Mouse (Mus musculus) heart, embryonic 12.5 days (tissue): Measurements from ENCODE around the gene Tfcp2l1. TPM values are rescaled to one million over a fixed set of nuclear protein-coding genes. Genes with fewer than 3 reads are reported as not detected.

Experiments used
- ATAC-seq: fragments of 200-750 bp; cut with Nextera tagmentation; 2 replicates; pipeline ENCODE4 v1.8.0; 2017; ENCODE audit warnings: moderate TSS enrichment, moderate library complexity; ENCODE audit not compliant: insufficient number of reproducible peaks, low FRiP score
- H3K27ac ChIP-seq: fragments of 300-500 bp; sonication (generic); 2 replicates; pipeline ENCODE4 v1.5.1; 2016; ENCODE audit warnings: mild to moderate bottlenecking, moderate library complexity; ENCODE audit not compliant: poor library complexity, severe bottlenecking
- H3K27me3 ChIP-seq: fragments of 300-500 bp; sonication (generic); replicated peaks from 2 replicates; pipeline ENCODE4 v1.6.1; 2016; ENCODE audit warnings: mild to moderate bottlenecking, moderate library complexity
- H3K36me3 ChIP-seq: fragments of 300-500 bp; sonication (generic); 2 replicates; pipeline ENCODE4 v1.6.1; 2016; ENCODE audit warnings: mild to moderate bottlenecking, moderate library complexity
- H3K4me1 ChIP-seq: fragments of 300-500 bp; sonication (generic); replicated peaks from 2 replicates; pipeline ENCODE4 v1.6.1; 2016; ENCODE audit warnings: mild to moderate bottlenecking
- H3K4me2 ChIP-seq: fragments of 300-500 bp; sonication (generic); 2 replicates; pipeline ENCODE4 v1.6.1; 2016; ENCODE audit warnings: mild to moderate bottlenecking, moderate library complexity
- H3K4me3 ChIP-seq: fragments of 300-500 bp; sonication (generic); 2 replicates; pipeline ENCODE4 v1.5.1; 2016; ENCODE audit warnings: mild to moderate bottlenecking
- H3K9ac ChIP-seq: fragments of 300-500 bp; sonication (generic); 2 replicates; pipeline ENCODE4 v1.6.1; 2016; ENCODE audit warnings: mild to moderate bottlenecking, moderate library complexity
- H3K9me3 ChIP-seq: fragments of 300-500 bp; sonication (generic); replicated peaks from 2 replicates; pipeline ENCODE4 v1.6.1; 2016; ENCODE audit warnings: mild to moderate bottlenecking, moderate library complexity
- WGBS: fragments of 180-500 bp; shearing (Covaris S2); methylation state at CpG from one replicate; pipeline ENCODE4 v1.1.7; 2016; 5-methylcytosine and 5-hydroxymethylcytosine counted together
- polyA plus RNA-seq: library from polyadenylated mRNA; unstranded; fragments of >200 nt; fragmentation: Nextera tagmentation; extraction: Ambion mirVana; gene quantifications from 2 replicates; pipeline ENCODE4 v1.2.1, GENCODE M21; 2016

The Tfcp2l1 gene
- polyA plus RNA-seq, 1 experiment from 2014 or later, result 1.7 TPM

GRCm38 (mm10) chr1:118699118-118699890 lies 71.6 kb downstream of the Tfcp2l1 start:
- Histone ChIP-seq H3K27ac (no peak overlapping the region), H3K4me2 (no peak overlapping the region), H3K36me3 (no peaks in the 10 kb centered on the region), H3K4me3 (no peak overlapping the region), H3K27me3 (no peaks in the 10 kb centered on the region), H3K9ac (no peak overlapping the region), H3K9me3 (no peaks in the 10 kb centered on the region), H3K4me1 (no peaks in the 10 kb centered on the region)
- WGBS, result 60% methylated on average over 6 of the region's 6 CpGs
- ATAC-seq, result no peak

DNA sequence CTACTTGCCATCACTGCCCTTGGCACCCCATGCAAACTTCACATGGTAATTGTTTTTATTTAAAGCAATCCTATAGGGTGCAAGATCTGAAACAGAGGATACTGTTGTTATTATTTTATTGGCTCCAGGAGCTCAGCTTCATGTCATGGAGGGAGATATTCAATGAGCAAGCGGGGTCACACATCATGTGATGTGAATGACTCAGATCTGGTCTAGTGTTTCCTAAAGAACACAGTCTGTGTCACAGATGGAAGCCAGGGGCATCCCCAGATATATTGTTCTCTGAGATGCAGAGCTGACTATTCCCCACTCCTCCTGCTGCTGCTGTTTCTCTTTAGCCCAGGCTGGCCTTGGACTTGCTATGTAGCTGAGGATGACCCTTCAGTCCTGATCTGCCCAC lies 72.2 kb downstream of the Tfcp2l1 start:
- ATAC-seq, result no peak
- no peak overlapping the region for H3K4me2 ChIP-seq
- no peak overlapping the region for H3K9ac ChIP-seq
- H3K4me1 ChIP-seq, result no peaks in the 10 kb centered on the region
- WGBS, result 89% methylated on average over 1 of the region's 1 CpGs
- no peaks in the 10 kb centered on the region for H3K36me3 ChIP-seq
- no peaks in the 10 kb centered on the region for H3K27me3 ChIP-seq
- no peak overlapping the region for H3K4me3 ChIP-seq
- no peak overlapping the region for H3K27ac ChIP-seq
- H3K9me3 ChIP-seq, result no peaks in the 10 kb centered on the region

DNA sequence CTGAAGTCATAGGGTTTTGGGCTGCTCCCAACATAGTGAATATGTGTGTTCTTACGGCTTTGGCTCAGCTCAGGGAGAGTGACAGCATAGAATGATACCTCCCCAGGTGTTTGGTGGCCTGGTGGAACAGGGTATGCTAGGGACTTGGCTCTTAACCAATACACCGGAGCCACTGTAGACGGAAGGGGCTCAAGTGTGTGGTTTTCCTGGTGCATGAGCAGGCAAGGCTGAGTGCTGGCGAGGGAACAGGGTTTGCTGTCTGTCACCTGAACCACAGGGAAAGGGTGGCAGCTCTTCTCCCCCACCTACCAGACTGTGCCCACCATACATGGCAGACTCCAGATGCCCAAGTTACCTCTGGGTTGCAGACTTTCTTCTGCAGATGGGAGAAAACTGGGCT lies 83.9 kb downstream of the Tfcp2l1 start:
- ATAC-seq, result no peak
- Histone ChIP-seq H3K27me3 (no peaks in the 10 kb centered on the region), H3K4me1 (no peaks in the 10 kb centered on the region), H3K9me3 (peaks cover 3% of the 10 kb centered on the region; the same call in 1 of the 2 replicates), H3K27ac (no peak overlapping the region), H3K36me3 (no peaks in the 10 kb centered on the region), H3K4me2 (no peak overlapping the region), H3K9ac (no peak overlapping the region), H3K4me3 (no peak overlapping the region)
- 76% methylated on average over 4 of the region's 4 CpGs for WGBS

- no peak overlapping the region for H3K4me3 ChIP-seq
- no peak overlapping the region for H3K9ac ChIP-seq
- H3K27ac ChIP-seq, result no peak overlapping the region
- H3K36me3 ChIP-seq, result no peaks in the 10 kb centered on the region
- H3K4me2 ChIP-seq, result no peak overlapping the region
- 48% methylated on average over 1 of the region's 1 CpGs for WGBS
- ATAC-seq, result no peak
- peaks cover 3% of the 10 kb centered on the region; the same call in 1 of the 2 replicates for H3K9me3 ChIP-seq
- no peaks in the 10 kb centered on the region for H3K4me1 ChIP-seq
- no peaks in the 10 kb centered on the region; the same call in 1 of the 2 replicates for H3K27me3 ChIP-seq
These were observed 88.5 kb downstream of the Tfcp2l1 start for GRCm38 (mm10) chr1:118716225-118716624.

GRCm38 (mm10) chr1:118718055-118718454 lies 90.3 kb downstream of the Tfcp2l1 start:
- no peaks in the 10 kb centered on the region for H3K36me3 ChIP-seq
- WGBS, result 65% methylated on average over 6 of the region's 6 CpGs
- H3K27ac ChIP-seq, result no peak overlapping the region
- H3K9ac ChIP-seq, result no peak overlapping the region
- no peaks in the 10 kb centered on the region; the same call in 1 of the 2 replicates for H3K27me3 ChIP-seq
- peaks cover 3% of the 10 kb centered on the region; the same call in 1 of the 2 replicates for H3K9me3 ChIP-seq
- H3K4me2 ChIP-seq, result no peak overlapping the region
- no peak overlapping the region for H3K4me3 ChIP-seq
- no peaks in the 10 kb centered on the region for H3K4me1 ChIP-seq
- no peak for ATAC-seq

- WGBS, result 67% methylated on average over 2 of the region's 2 CpGs
- no peak for ATAC-seq
- Histone ChIP-seq H3K4me2 (no peak overlapping the region), H3K9me3 (peaks cover under 1% of the 10 kb centered on the region; the same call in 1 of the 2 replicates), H3K4me1 (no peaks in the 10 kb centered on the region), H3K36me3 (no peaks in the 10 kb centered on the region), H3K27me3 (peaks cover 2% of the 10 kb centered on the region; the same call in 1 of the 2 replicates), H3K4me3 (no peak overlapping the region), H3K27ac (no peak overlapping the region), H3K9ac (no peak overlapping the region)
These were observed 92.0 kb downstream of the Tfcp2l1 start for GRCm38 (mm10) chr1:118719699-118720098.

DNA sequence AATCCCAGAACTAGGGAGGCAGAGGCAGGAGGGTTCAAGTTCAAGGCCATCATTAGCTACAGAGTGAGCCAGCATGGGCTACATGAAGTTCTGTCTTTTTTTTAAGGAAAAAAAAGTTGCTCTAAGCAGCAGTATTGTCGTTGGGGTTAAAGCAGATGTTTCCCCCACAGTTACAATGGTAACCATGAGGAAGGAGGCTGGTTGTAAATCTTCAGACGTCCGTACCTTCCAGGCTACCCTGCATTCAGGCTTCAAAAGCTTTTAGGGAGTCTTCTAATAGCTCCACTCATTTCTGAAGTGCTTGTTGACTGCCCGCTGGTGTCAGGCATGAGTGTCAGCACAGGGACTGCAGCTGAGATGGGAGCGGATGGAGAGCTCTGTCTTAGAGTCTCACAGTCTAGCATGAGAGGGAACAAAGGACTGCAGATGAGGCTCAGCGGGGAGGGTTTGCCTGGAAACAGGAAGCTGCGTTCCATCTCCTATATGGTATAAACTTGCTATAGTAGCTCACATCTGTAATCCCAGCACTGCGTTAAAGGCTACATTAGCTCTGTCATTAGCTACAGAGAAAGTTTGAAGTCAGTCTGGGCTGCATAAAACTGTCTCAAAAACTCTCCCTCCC lies 92.8 kb downstream of the Tfcp2l1 start:
- H3K27ac ChIP-seq, result no peak overlapping the region
- peaks cover 2% of the 10 kb centered on the region; the same call in 1 of the 2 replicates for H3K27me3 ChIP-seq
- H3K4me3 ChIP-seq, result no peak overlapping the region
- no peak for ATAC-seq
- H3K9me3 ChIP-seq, result no peaks in the 10 kb centered on the region
- H3K9ac ChIP-seq, result no peak overlapping the region
- no peaks in the 10 kb centered on the region for H3K36me3 ChIP-seq
- H3K4me2 ChIP-seq, result no peak overlapping the region
- 40% methylated on average over 8 of the region's 8 CpGs for WGBS
- no peaks in the 10 kb centered on the region for H3K4me1 ChIP-seq

- Histone ChIP-seq H3K27ac (no peak overlapping the region), H3K27me3 (0 out of 2 replicates have a peak, but pooled peaks cover 2% of the 10 kb centered on the region), H3K4me3 (no peak overlapping the region), H3K4me2 (no peak overlapping the region), H3K36me3 (no peaks in the 10 kb centered on the region), H3K9me3 (no peaks in the 10 kb centered on the region), H3K4me1 (no peaks in the 10 kb centered on the region), H3K9ac (no peak overlapping the region)
- WGBS, result 83% methylated on average over 4 of the region's 4 CpGs
- no peak for ATAC-seq
These were observed 99.3 kb downstream of the Tfcp2l1 start for GRCm38 (mm10) chr1:118727075-118727474.

DNA sequence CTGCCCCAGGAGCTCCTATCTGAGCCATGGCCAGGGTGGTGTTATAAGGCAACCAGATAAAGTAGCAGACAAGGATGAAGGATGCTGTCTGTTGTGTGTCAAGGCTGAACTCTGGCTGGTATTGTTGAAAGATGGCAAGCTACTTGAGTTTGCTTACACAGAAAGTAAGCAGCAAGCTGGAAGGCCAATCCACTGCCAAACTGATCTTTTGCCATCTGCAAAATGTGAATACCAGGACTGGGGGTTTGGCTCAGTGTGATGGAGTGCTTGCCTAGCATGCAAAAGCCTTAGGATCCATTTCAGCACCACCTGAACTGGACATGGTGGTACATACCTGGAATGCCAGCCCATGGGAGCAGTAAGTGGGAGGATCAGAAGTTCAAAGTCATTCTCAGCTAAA lies 101.1 kb downstream of the Tfcp2l1 start:
- Histone ChIP-seq H3K9ac (no peak overlapping the region), H3K4me1 (no peaks in the 10 kb centered on the region), H3K27me3 (0 out of 2 replicates have a peak, but pooled peaks cover 2% of the 10 kb centered on the region), H3K9me3 (no peaks in the 10 kb centered on the region), H3K36me3 (no peaks in the 10 kb centered on the region), H3K27ac (no peak overlapping the region), H3K4me2 (no peak overlapping the region), H3K4me3 (no peak overlapping the region)
- ATAC-seq, result no peak
